Mouse (Mus musculus) lung, embryonic 14.5 days (tissue): ENCODE measurements around the gene Kif21a. TPM values are rescaled to one million over a fixed set of nuclear protein-coding genes. Genes with fewer than 3 reads are reported as not detected.

ENCODE experiments used
- ATAC-seq: fragments of 200-750 bp; cut with Nextera tagmentation; 2 replicates; pipeline ENCODE4 v1.8.0; 2017; ENCODE audit warnings: mild to moderate bottlenecking, moderate TSS enrichment, moderate library complexity; ENCODE audit not compliant: insufficient read depth
- DNase-seq: peaks from one replicate; pipeline ENCODE4 v3.0.0-alpha.2; 2015
- H3K27ac ChIP-seq: fragments of 300-500 bp; sonication (generic); 2 replicates; pipeline ENCODE4 v1.5.1; 2014; ENCODE audit warnings: low read depth, mild to moderate bottlenecking, moderate library complexity
- H3K27me3 ChIP-seq: fragments of 300-500 bp; sonication (generic); 2 replicates; pipeline ENCODE4 v1.6.1; 2014; ENCODE audit warnings: low read length, control low read depth; ENCODE audit not compliant: insufficient read depth
- H3K36me3 ChIP-seq: fragments of 300-500 bp; sonication (generic); 2 replicates; pipeline ENCODE4 v1.6.1; 2014; ENCODE audit warnings: control low read depth; ENCODE audit not compliant: insufficient read depth
- H3K4me1 ChIP-seq: fragments of 300-500 bp; sonication (generic); 2 replicates; pipeline ENCODE4 v1.6.1; 2014; ENCODE audit warnings: antibody characterized with exemption, control low read depth; ENCODE audit not compliant: insufficient read depth
- H3K4me2 ChIP-seq: fragments of 300-500 bp; sonication (generic); 2 replicates; pipeline ENCODE4 v1.6.1; 2014; ENCODE audit warnings: mild to moderate bottlenecking
- H3K4me3 ChIP-seq: fragments of 300-500 bp; sonication (generic); 2 replicates; pipeline ENCODE4 v1.5.1; 2014; ENCODE audit warnings: low read depth, low read length
- H3K9ac ChIP-seq: fragments of 300-500 bp; sonication (generic); 2 replicates; pipeline ENCODE4 v1.6.1; 2014
- H3K9me3 ChIP-seq: fragments of 300-500 bp; sonication (generic); 2 replicates; pipeline ENCODE4 v1.6.1; 2016; ENCODE audit warnings: low read depth, low read length, control low read depth
- CTCF ChIP-seq: IDR thresholded peaks from 2 replicates; pipeline ENCODE4 v1.5.1; 2016; ENCODE audit warnings: antibody characterized with exemption, low read depth
- WGBS: fragments of 180-500 bp; shearing (Covaris S2); extraction: QIAGEN DNeasy Blood & Tissue Kit; methylation state at CpG from one replicate; pipeline ENCODE4 v1.1.7; 2014; 5-methylcytosine and 5-hydroxymethylcytosine counted together
- polyA plus RNA-seq: library from polyadenylated mRNA; unstranded; fragments of >200 nt; fragmentation: Nextera tagmentation; extraction: Ambion mirVana; gene quantifications from 2 replicates; pipeline ENCODE4 v1.2.1, GENCODE M21; 2014

Kif21a gene
- 6.7 and 7.5 TPM in 2 replicates for polyA plus RNA-seq

- H3K36me3 ChIP-seq, result no peaks in the 10 kb centered on the region
- H3K9me3 ChIP-seq, result no peaks in the 10 kb centered on the region
- H3K27ac ChIP-seq, result peak within 1 kb of the TSS; percentile 72
- peak within 1 kb of the TSS; percentile 68 for H3K9ac ChIP-seq
- H3K4me2 ChIP-seq, result peak within 1 kb of the TSS; percentile 99
- peak within 1 kb of the TSS; percentile 79 for H3K4me3 ChIP-seq
- DNase-seq (peak; percentile 73), ATAC-seq (peak; percentile 94)
- H3K27me3 ChIP-seq, result peaks cover 4% of the 10 kb centered on the region; the same call in 1 of the 2 replicates
- TF ChIP-seq CTCF, result no peak
- no peaks in the 10 kb centered on the region for H3K4me1 ChIP-seq
- WGBS, result under 1% methylated on average over 80 of the region's 89 CpGs
Measured at GRCm38 (mm10) chr15:91049496-91050441, at the start of gene Kif21a. TSS of gene Kif21a (minus strand) at chr15:91049948.

GRCm38 (mm10) chr15:91096606-91097005 is 46.9 kb upstream of the Kif21a start:
- H3K36me3 ChIP-seq, result no peaks in the 10 kb centered on the region
- ATAC-seq (no peak), DNase-seq (no peak)
- WGBS, result 76% methylated on average over 6 of the region's 6 CpGs
- H3K27me3 ChIP-seq, result no peaks in the 10 kb centered on the region
- H3K9me3 ChIP-seq, result no peaks in the 10 kb centered on the region
- H3K9ac ChIP-seq, result no peak overlapping the region
- no peaks in the 10 kb centered on the region for H3K4me1 ChIP-seq
- no peak overlapping the region for H3K27ac ChIP-seq
- H3K4me3 ChIP-seq, result no peak overlapping the region
- no peak for TF ChIP-seq CTCF
- no peak overlapping the region for H3K4me2 ChIP-seq

- Histone ChIP-seq H3K9ac (no peak overlapping the region), H3K4me3 (no peak overlapping the region), H3K36me3 (no peaks in the 10 kb centered on the region), H3K4me2 (no peak overlapping the region), H3K4me1 (no peaks in the 10 kb centered on the region), H3K9me3 (no peaks in the 10 kb centered on the region), H3K27ac (no peak overlapping the region), H3K27me3 (no peaks in the 10 kb centered on the region)
- WGBS, result 83% methylated on average over 7 of the region's 7 CpGs
- no peak for TF ChIP-seq CTCF
- ATAC-seq (no peak), DNase-seq (no peak)
Measured at GRCm38 (mm10) chr15:91089427-91089826, 39.7 kb upstream of the Kif21a start.

- Histone ChIP-seq H3K4me1 (no peaks in the 10 kb centered on the region), H3K4me3 (no peak overlapping the region), H3K27ac (no peak overlapping the region), H3K9me3 (no peaks in the 10 kb centered on the region), H3K36me3 (no peaks in the 10 kb centered on the region), H3K4me2 (0 out of 2 replicates have a peak overlapping the region, but pooled peaks have one; percentile 1), H3K9ac (no peak overlapping the region), H3K27me3 (no peaks in the 10 kb centered on the region)
- 32% methylated on average over 12 of the region's 12 CpGs for WGBS
- TF ChIP-seq CTCF, result no peak
- ATAC-seq (peak; percentile 85), DNase-seq (peak; percentile 84)
Measured at GRCm38 (mm10) chr15:91088071-91088470, 38.3 kb upstream of the Kif21a start.

DNA sequence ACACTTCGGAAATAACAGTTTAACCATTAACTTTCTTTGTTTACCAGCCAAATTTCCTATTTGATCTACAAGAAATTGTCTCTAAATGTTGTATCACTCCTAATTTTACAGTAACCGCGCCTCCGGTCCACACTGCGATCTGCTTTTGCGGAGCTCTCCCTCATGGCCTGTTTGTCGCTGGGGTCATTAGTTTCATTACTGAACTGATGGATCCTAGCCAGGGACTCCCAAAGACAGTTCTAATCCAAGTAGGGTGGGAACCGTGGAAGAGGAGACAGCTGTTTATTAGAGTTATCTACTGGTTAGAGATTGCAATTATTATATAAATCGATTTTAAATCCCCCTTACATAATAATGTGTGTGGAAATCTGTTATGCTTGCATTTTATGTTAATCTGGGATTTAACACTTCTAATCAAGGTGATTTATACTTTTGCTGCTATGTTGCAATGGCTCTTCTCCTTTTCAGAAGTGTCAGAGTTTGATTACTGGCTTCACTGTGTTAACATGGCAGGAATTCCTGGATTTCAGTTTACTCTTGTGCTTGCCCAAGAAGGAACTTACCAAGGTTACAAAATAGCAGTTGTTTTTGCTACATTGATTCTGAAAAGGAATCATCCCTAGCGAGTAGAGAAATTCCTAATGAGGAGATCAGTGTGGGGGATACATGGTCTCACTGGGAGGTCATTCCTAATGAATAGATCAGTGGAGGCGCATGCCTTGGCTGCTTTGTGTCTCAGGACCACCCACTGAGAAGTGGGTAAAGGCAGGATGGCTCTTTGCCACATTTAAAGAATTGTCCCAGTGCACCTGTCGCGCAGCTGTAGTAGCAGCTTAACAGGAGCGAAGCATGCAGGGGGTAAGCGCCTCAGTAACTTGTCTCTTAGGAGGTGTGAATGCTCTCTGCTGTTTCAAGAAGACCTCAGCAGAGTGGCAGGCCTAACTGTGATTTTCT is 28.0 kb upstream of the Kif21a start:
- Histone ChIP-seq H3K4me2 (no peak overlapping the region), H3K36me3 (no peaks in the 10 kb centered on the region), H3K4me3 (no peak overlapping the region), H3K9me3 (no peaks in the 10 kb centered on the region), H3K27ac (no peak overlapping the region), H3K27me3 (no peaks in the 10 kb centered on the region), H3K4me1 (no peaks in the 10 kb centered on the region), H3K9ac (no peak overlapping the region)
- DNase-seq, result no peak
- TF ChIP-seq CTCF, result no peak
- WGBS, result 38% methylated on average over 15 of the region's 15 CpGs
- ATAC-seq, result no peak

- no peaks in the 10 kb centered on the region for H3K4me1 ChIP-seq
- no peak overlapping the region for H3K4me3 ChIP-seq
- 69% methylated on average over 1 of the region's 1 CpGs for WGBS
- H3K36me3 ChIP-seq, result no peaks in the 10 kb centered on the region
- no peak for TF ChIP-seq CTCF
- no peak for ATAC-seq
- no peak overlapping the region for H3K9ac ChIP-seq
- no peak for DNase-seq
- no peak overlapping the region for H3K27ac ChIP-seq
- H3K27me3 ChIP-seq, result no peaks in the 10 kb centered on the region
- H3K4me2 ChIP-seq, result no peak overlapping the region
- no peaks in the 10 kb centered on the region for H3K9me3 ChIP-seq
Measured at GRCm38 (mm10) chr15:91072440-91072839, 22.7 kb upstream of the Kif21a start.

- ATAC-seq, result no peak
- H3K4me2 ChIP-seq, result no peak overlapping the region
Measured at GRCm38 (mm10) chr15:91064310-91064826, 14.6 kb upstream of the Kif21a start.

More at GRCm38 (mm10) chr15:91064310-91064826, 14.6 kb upstream of the Kif21a start:
- DNase-seq, result no peak
- WGBS, result 81% methylated on average over 12 of the region's 12 CpGs
- H3K27me3 ChIP-seq, result no peaks in the 10 kb centered on the region
- no peaks in the 10 kb centered on the region for H3K9me3 ChIP-seq
- no peak for TF ChIP-seq CTCF
- H3K4me1 ChIP-seq, result no peaks in the 10 kb centered on the region
- H3K36me3 ChIP-seq, result no peaks in the 10 kb centered on the region
- H3K9ac ChIP-seq, result no peak overlapping the region
- no peak overlapping the region for H3K4me3 ChIP-seq
- no peak overlapping the region for H3K27ac ChIP-seq
